Mouse (Mus musculus) granulocyte monocyte progenitor cell, adult 5-6 weeks (primary cell): ENCODE results near the gene Magix. TPM values are rescaled to one million over a fixed set of nuclear protein-coding genes. Genes with fewer than 3 reads are reported as not detected.

Source experiments
- ATAC-seq: replicated peaks from 2 replicates; pipeline ENCODE4 v1.8.0; 2016; ENCODE audit warnings: mild to moderate bottlenecking, moderate TSS enrichment, inconsistent platforms; ENCODE audit not compliant: poor library complexity, severe bottlenecking
- total RNA-seq, 2 experiments: library from RNA; stranded (forward) in 1 of 2; stranded (reverse) in 1 of 2; fragments of 200-712, 200-1000 nt in 1 of 2; fragments of >200 nt in 1 of 2; fragmentation: Nextera tagmentation in 1 of 2; gene quantifications; 2 replicates each; pipeline ENCODE4 v1.2.3; 2014 to 2017

Magix gene
- total RNA-seq, 2 experiments from 2014 or later: not detected

GRCm38 (mm10) chrX:7675001-7675380, 6.1 kb downstream of the Magix start:
- ATAC-seq: no peak

GRCm38 (mm10) chrX:7674284-7675000, 6.6 kb downstream of the Magix start:
- 0 out of 2 replicates have a peak, but pooled peaks have one; percentile 4 for ATAC-seq

GRCm38 (mm10) chrX:7673578-7674281, 7.3 kb downstream of the Magix start:
- peak; percentile 61 for ATAC-seq

- no peak for ATAC-seq
Observed at GRCm38 (mm10) chrX:7672739-7673138, 8.3 kb downstream of the Magix start.

GRCm38 (mm10) chrX:7670921-7671623, 10.0 kb downstream of the Magix start, which contains the start of gene Plp2:
Plp2 (minus strand) TSS chrX:7671390.
- ATAC-seq: peak; percentile 4; the same call in 1 of the 2 replicates

- peak; percentile 54 for ATAC-seq
Observed at GRCm38 (mm10) chrX:7670390-7670881, 10.6 kb downstream of the Magix start.

- ATAC-seq: no peak
Observed at GRCm38 (mm10) chrX:7665739-7666502, 15.1 kb downstream of the Magix start.

- ATAC-seq: no peak
Observed at GRCm38 (mm10) chrX:7664791-7665190, 16.3 kb downstream of the Magix start.

- 0 out of 2 replicates have a peak, but pooled peaks have one; percentile 25 for ATAC-seq
Observed at GRCm38 (mm10) chrX:7662936-7663335, 18.1 kb downstream of the Magix start.

GRCm38 (mm10) chrX:7661086-7661485, 20.0 kb downstream of the Magix start:
- no peak for ATAC-seq

GRCm38 (mm10) chrX:7658785-7659589, 22.1 kb downstream of the Magix start:
- 0 out of 2 replicates have a peak, but pooled peaks have one; percentile 1 for ATAC-seq

GRCm38 (mm10) chrX:7658031-7658784, 22.8 kb downstream of the Magix start:
- ATAC-seq: peak; percentile 40

GRCm38 (mm10) chrX:7657221-7657639, 23.8 kb downstream of the Magix start, which contains the start of gene Prickle3:
Prickle3 (plus strand) TSS chrX:7657260.
- ATAC-seq: peak; percentile 75

- peak; percentile 94 for ATAC-seq
Observed at GRCm38 (mm10) chrX:7648671-7649304, 32.3 kb downstream of the Magix start.

GRCm38 (mm10) chrX:7645349-7645748, 35.7 kb downstream of the Magix start:
- no peak for ATAC-seq

- no peak for ATAC-seq
Observed at GRCm38 (mm10) chrX:7640785-7641184, 40.3 kb downstream of the Magix start.

- ATAC-seq: no peak
Observed at GRCm38 (mm10) chrX:7639536-7640325, 41.3 kb downstream of the Magix start.
